Mouse (Mus musculus) pancreas, adult 10 weeks (tissue): ENCODE results near the gene Rnf183. TPM values are rescaled to one million over a fixed set of nuclear protein-coding genes. Genes with fewer than 3 reads are reported as not detected.

Source experiments
- polyA plus RNA-seq: library from polyadenylated mRNA; stranded (reverse); fragments of 350-450 nt; fragmentation: Illumina TruSeq; extraction: RNeasy Lipid Tissue Mini Kit (QIAGEN cat#74804); gene quantifications from one replicate; pipeline ENCODE4 v1.2.3, GENCODE M21; 2015; ENCODE audit warnings: low read depth, low replicate concordance; ENCODE audit not compliant: insufficient read depth

Gene Rnf183
- not detected for polyA plus RNA-seq

DNA sequence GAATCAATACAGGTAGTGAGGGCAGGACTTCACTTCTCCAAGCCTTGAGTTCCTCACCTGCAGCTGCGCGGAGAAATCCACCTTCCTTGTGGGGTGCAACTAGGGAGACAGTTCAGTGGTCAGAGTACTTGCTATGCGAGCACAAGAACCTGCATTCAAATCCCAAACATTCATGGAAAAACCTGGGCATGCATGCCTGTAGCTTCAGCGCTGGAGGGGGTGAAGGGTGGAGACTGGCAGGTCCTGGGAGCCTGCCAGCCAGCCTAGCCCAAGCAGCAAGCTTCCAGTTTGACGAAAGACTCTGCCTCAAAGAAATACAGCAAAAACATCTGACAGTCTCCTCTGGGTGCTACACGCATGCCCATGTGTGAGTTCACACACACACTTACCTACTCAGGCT, at the start of gene Rnf183:
TSS of gene Rnf183 (minus strand) at position 172 of the 400 bp plus-strand sequence.

DNA sequence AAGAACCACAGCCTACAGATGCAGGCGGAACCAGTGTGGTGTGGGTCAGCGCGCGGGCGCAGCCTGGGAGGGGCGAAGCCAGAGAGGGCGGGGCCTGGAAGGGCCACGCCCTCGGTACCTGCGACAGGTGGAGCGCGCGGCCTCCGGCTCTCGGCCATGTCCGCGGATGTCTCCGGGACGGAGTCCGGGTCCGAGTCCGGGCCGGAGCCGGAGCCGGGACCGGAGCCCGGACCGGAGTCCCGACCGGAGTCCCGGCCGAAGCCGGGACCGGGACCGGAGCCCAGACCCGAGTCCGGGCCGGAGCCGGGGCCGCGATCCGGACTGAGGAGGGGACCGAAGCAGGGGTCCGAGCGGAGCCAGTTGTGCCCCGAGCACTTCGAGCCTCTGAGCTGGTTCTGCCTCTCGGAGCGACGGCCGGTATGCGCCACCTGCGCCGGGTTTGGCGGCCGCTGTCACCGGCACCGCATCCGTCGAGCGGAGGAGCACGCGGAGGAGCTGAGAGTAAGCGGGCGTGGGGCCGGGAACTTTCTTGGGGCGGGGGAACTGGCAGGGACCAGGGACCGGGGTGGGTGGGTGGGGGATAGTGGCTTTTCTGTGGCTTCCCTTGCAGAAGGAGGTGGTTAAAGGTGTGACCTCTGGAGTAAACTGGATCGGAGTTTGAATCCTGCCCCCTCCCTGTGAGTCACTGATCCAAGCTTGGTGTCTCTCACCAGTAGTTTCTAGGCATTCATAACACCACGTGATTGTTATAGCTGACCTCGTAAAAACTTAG, 45.1 kb upstream of the Rnf183 start, which contains the start of gene Bspry:
TSS of gene Bspry (plus strand) at position 117 of the 772 bp plus-strand sequence.

DNA sequence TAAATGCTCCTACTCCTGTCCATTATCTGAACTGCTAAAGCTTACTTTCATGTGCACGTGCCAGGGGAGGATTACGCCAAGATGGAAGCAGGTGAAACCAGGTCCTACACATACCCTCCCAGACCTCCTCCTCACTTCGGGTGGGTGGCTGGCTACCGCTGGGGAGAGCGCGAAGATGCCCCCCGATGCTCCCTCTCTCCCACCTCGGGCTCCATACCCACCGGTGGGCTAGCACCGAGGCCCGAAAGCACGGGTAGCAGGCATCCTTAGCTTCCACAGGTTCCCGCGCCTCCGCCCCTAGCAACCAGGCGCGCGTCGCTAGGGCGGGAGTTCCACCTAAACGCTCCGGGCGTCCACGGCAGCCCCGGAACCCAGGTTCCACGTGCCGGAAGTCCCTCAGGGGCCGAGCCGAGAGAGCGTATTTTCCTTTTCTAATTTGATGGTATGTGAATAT, 35.6 kb upstream of the Rnf183 start, which contains the start of gene Wdr31:
TSS of gene Wdr31 (minus strand) at position 299 of the 454 bp plus-strand sequence.

DNA sequence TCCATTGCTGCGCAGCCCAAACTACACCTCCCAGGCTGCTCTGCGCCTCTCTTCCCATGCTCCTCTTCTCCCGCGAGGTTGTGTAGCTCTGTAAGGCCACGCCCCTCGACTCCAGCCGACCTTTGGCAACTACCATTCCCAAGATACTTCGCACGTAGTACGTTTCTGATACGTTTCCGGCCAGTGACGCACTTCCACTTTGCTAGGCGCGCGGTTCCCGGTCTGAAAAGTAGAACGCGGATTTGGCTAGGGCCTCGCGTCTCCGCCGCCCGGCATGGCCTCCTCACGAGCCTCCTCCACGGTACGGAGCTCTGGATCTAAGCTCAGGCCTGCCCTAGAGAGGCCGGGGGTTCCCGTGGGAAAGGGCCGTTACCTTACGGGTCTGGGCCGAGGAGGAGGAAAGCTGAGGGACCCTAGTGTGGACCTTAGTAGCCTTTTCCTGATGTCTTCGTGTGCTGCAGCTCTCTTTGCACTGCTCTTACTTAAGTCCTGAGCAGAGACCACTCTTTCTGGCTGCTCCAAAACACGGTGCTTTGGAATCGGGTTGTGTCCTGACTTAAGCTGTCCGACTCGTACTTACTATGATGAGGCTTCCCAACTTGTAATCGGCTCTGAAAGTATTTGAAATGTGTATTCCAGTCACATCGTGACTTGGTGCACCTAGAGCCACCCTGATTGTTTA, 26.3 kb downstream of the Rnf183 start, which contains the start of the genes Cdc26 and Prpf4:
TSS of gene Cdc26 (minus strand) at position 42 of the 682 bp plus-strand sequence.
TSS of gene Prpf4 (plus strand) at position 197 of the 682 bp plus-strand sequence.

Other genes with a start within 250 kb of the Rnf183 start
- 1.7 TPM for gene Zfp37, start 204.2 kb downstream of the Rnf183 start, polyA plus RNA-seq
- 13.7 TPM for gene Slc31a2, start 172.7 kb downstream of the Rnf183 start, polyA plus RNA-seq
- 8.2 TPM for gene Fkbp15, start 74.7 kb downstream of the Rnf183 start, polyA plus RNA-seq
- 5.9 TPM for gene Slc31a1, start 74.5 kb downstream of the Rnf183 start, polyA plus RNA-seq
- 19.3 TPM for gene Cdc26, start 26.6 kb downstream of the Rnf183 start, polyA plus RNA-seq
- gene Prpf4, start 26.5 kb downstream of the Rnf183 start, polyA plus RNA-seq = 2.0 TPM
- 0.39 TPM for gene Wdr31, start 35.6 kb upstream of the Rnf183 start, polyA plus RNA-seq
- gene Bspry, start 44.8 kb upstream of the Rnf183 start, polyA plus RNA-seq = 4.3 TPM
- gene Hdhd3, start 68.2 kb upstream of the Rnf183 start, polyA plus RNA-seq = 1.9 TPM
- gene Alad, start 84.7 kb upstream of the Rnf183 start, polyA plus RNA-seq = 14.1 TPM
- 5.5 TPM for gene Pole3, start 89.8 kb upstream of the Rnf183 start, polyA plus RNA-seq
- gene 4933430I17Rik, start 90.1 kb upstream of the Rnf183 start, polyA plus RNA-seq = not detected
- 13.8 TPM for gene Rgs3, start 124.6 kb upstream of the Rnf183 start, polyA plus RNA-seq